Mouse (Mus musculus) cortical plate, adult 2 months (tissue): ENCODE results near the gene Fbxo42.

Experiments used
- CTCF ChIP-seq: fragments of 200-500 bp; IDR thresholded peaks from 2 replicates; pipeline ENCODE4 v1.5.1; 2011; ENCODE audit warnings: mild to moderate bottlenecking, control low read depth, low read length; ENCODE audit not compliant: insufficient read depth; ENCODE audit errors: extremely low read depth
- POLR2A ChIP-seq: fragments of 200-500 bp; IDR thresholded peaks from 2 replicates; pipeline ENCODE4 v1.6.1; 2011; ENCODE audit warnings: mild to moderate bottlenecking, low read length, control low read depth; ENCODE audit not compliant: insufficient read depth; ENCODE audit errors: extremely low read depth

DNA sequence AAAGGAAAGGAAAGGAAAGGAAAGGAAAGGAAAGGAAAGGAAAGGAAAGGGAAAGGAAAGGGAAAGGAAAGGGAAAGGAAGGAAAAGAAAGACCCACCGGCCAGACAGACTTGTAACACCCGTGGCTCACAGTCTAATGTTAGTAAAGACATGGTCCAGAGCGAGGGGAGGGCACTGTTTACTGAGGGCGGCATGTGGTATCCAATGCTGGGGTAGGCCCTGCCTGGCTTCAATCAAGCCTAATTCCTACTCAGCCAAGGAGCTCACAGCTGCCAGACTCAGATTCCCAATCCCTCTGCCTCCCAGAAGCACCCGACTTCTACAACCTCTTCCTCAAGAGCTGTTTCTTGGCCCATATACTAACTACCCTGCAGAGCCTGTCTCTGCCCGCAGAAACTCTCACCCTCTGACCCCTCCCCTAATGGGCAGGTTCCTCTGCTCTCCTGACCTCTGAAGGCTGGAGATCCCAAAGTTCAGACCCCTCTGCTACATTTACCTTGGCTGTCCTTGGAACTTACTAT, 18.5 kb upstream of the Fbxo42 start:
- no peak for TF ChIP-seq CTCF
- no peak for TF ChIP-seq POLR2A
